In genomic region chr1:55413534-55413933, GRCm38 (mm10) we compare ENCODE assay signal across 30 mouse cellular contexts. TPM values are rescaled to one million over a fixed set of nuclear protein-coding genes. Genes with fewer than 3 reads are reported as not detected.
DNase-seq lines count a peak whose midpoint lies in the region; ATAC-seq and TF ChIP-seq lines count a peak whose summit lies in the region.
"Had no signal": no experiment of that assay in that cellular context is flagged by ENCODE, and none has a peak within 500 bp of the region (broad histone marks: within the 10 kb centered on the region; RNA-seq: fewer than 3 reads in every experiment).

No protein-coding gene starts in this region.

- no peak overlapping the region for H3K4me2 ChIP-seq in midbrain, embryonic 11.5 days
- H3K4me2 ChIP-seq in CH12.LX (ENCODE audit: insufficient read depth, low read depth, poor library complexity, severe bottlenecking): no peak overlapping the region
- H3K4me2 ChIP-seq: embryonic facial prominence, embryonic 12.5 days; embryonic facial prominence, embryonic 15.5 days; heart, embryonic 11.5 days; hindbrain, embryonic 12.5 days; hindbrain, embryonic 15.5 days; intestine, embryonic 15.5 days had no signal

- 88% methylated on average over 1 of the region's 1 CpGs for WGBS in midbrain, embryonic 11.5 days
- 84% methylated on average over 1 of the region's 1 CpGs for WGBS in midbrain, embryonic 10.5 days

- ATAC-seq in midbrain, embryonic 11.5 days (ENCODE audit: low FRiP score): no peak
- ATAC-seq in megakaryocyte, adult 5-6 weeks (ENCODE audit: poor library complexity, severe bottlenecking): peak; percentile 54; the same call in 1 of the 2 replicates
- no peak for ATAC-seq in frontal cortex, adult (ENCODE audit: low TSS enrichment)
- ATAC-seq: forebrain, embryonic 14.5 days; forebrain, postnatal 0 days; intestine, embryonic 15.5 days had no signal

- no peaks in the 10 kb centered on the region for H3K79me2 ChIP-seq in CH12.LX (replicated peaks; ENCODE audit: control insufficient read depth, extremely low read depth, insufficient read depth, poor library complexity, severe bottlenecking)

- dilution Hi-C loops in CH12.LX (cut with MboI; ENCODE audit: extremely low pct_ligation_motif_present, extremely low pct_unique_long_range_greater_than_20kb, low sequenced_read_pairs): no loop called here

- no peak for TF ChIP-seq EP300 in CH12.LX (IDR thresholded peaks at IDR 0.05; ENCODE audit: low read length)

- no peaks in the 10 kb centered on the region for H3K4me1 ChIP-seq in midbrain, embryonic 11.5 days (ENCODE audit: control insufficient read depth, insufficient read depth, low read length)
- no peaks in the 10 kb centered on the region for H3K4me1 ChIP-seq in midbrain, embryonic 10.5 days
- peaks cover 3 to 5% of the 10 kb centered on the region in 2 experiments; a peak in 2 of 4 replicates for H3K4me1 ChIP-seq in CH12.LX (ENCODE audit: control insufficient read depth in 1 of 2, insufficient read depth in 2 of 2)
- H3K4me1 ChIP-seq: embryonic facial prominence, embryonic 12.5 days; embryonic facial prominence, embryonic 15.5 days; hindbrain, embryonic 12.5 days; intestine, embryonic 15.5 days had no signal

- TF ChIP-seq CTCF in CH12.LX (conservative IDR thresholded peaks at IDR 0.05 in 1 of 2, IDR thresholded peaks at IDR 0.05 in 1 of 2; ENCODE audit: low read depth in 2 of 2, low read length in 2 of 2): no peak

- H3K27me3 ChIP-seq in midbrain, embryonic 11.5 days (ENCODE audit: control insufficient read depth, insufficient read depth, low read length): no peaks in the 10 kb centered on the region
- H3K27me3 ChIP-seq in midbrain, embryonic 10.5 days (ENCODE audit: low read depth, poor library complexity, severe bottlenecking): peaks cover 6% of the 10 kb centered on the region
- H3K27me3 ChIP-seq in CH12.LX (replicated peaks): no peaks in the 10 kb centered on the region
- H3K27me3 ChIP-seq: embryonic facial prominence, embryonic 12.5 days; embryonic facial prominence, embryonic 15.5 days; hindbrain, embryonic 12.5 days; hindbrain, embryonic 15.5 days; intestine, embryonic 15.5 days had no signal

- no peak for TF ChIP-seq POLR2A in CH12.LX (IDR thresholded peaks at IDR 0.05; ENCODE audit: low read depth, low read length)

- TF ChIP-seq RAD21 in CH12.LX (IDR thresholded peaks at IDR 0.05; ENCODE audit: low read depth, low read length): no peak

- no peak overlapping the region for H3K9ac ChIP-seq in midbrain, embryonic 11.5 days (ENCODE audit: low read length)
- no peak overlapping the region for H3K9ac ChIP-seq in CH12.LX (ENCODE audit: insufficient read depth, low read depth)
- H3K9ac ChIP-seq: embryonic facial prominence, embryonic 12.5 days; embryonic facial prominence, embryonic 15.5 days; forebrain, postnatal 0 days; hindbrain, embryonic 12.5 days; hindbrain, embryonic 15.5 days; intestine, embryonic 15.5 days had no signal

- no peak overlapping the region for H3K27ac ChIP-seq in midbrain, embryonic 11.5 days (ENCODE audit: low read depth, low read length)
- no peak overlapping the region for H3K27ac ChIP-seq in midbrain, embryonic 10.5 days (replicated peaks)
- H3K27ac ChIP-seq in CH12.LX (ENCODE audit: insufficient read depth, low read depth): no peak overlapping the region
- H3K27ac ChIP-seq: embryonic facial prominence, embryonic 12.5 days; embryonic facial prominence, embryonic 15.5 days; hindbrain, embryonic 12.5 days; hindbrain, embryonic 15.5 days; intestine, embryonic 15.5 days had no signal

- H3K36me3 ChIP-seq in midbrain, embryonic 11.5 days (ENCODE audit: control insufficient read depth, insufficient read depth, low read length): no peaks in the 10 kb centered on the region
- no peaks in the 10 kb centered on the region for H3K36me3 ChIP-seq in midbrain, embryonic 10.5 days
- H3K36me3 ChIP-seq in CH12.LX (replicated peaks in 1 of 2; ENCODE audit: control insufficient read depth in 1 of 2, insufficient read depth in 1 of 2, low read length in 1 of 2): no peaks in the 10 kb centered on the region
- H3K36me3 ChIP-seq: embryonic facial prominence, embryonic 12.5 days; embryonic facial prominence, embryonic 15.5 days; hindbrain, embryonic 12.5 days; hindbrain, embryonic 15.5 days; intestine, embryonic 15.5 days had no signal

- in situ Hi-C loops in CH12.LX (cut with MboI; ENCODE audit: low pct_ligation_motif_present, low pct_unique_long_range_greater_than_20kb, low sequenced_read_pairs): loop anchor here (25.0 kb wide), 1 partner anchor 449 kb away; no protein-coding TSS in a partner anchor

- H3K9me3 ChIP-seq in midbrain, embryonic 11.5 days (ENCODE audit: control insufficient read depth, low read length): no peaks in the 10 kb centered on the region; the same call in 1 of the 2 replicates
- no peaks in the 10 kb centered on the region for H3K9me3 ChIP-seq in midbrain, embryonic 10.5 days (replicated peaks)
- peaks cover 3% of the 10 kb centered on the region for H3K9me3 ChIP-seq in CH12.LX (replicated peaks; ENCODE audit: low read length)
- H3K9me3 ChIP-seq: embryonic facial prominence, embryonic 12.5 days; embryonic facial prominence, embryonic 15.5 days; hindbrain, embryonic 15.5 days; intestine, embryonic 15.5 days had no signal

- no peak overlapping the region for H3K4me3 ChIP-seq in midbrain, embryonic 11.5 days (ENCODE audit: low read depth, low read length)
- no peak overlapping the region for H3K4me3 ChIP-seq in midbrain, embryonic 10.5 days
- H3K4me3 ChIP-seq in CH12.LX (replicated peaks in 1 of 3; ENCODE audit: low read depth in 2 of 3, low read length in 2 of 3, poor library complexity in 1 of 3): no peak overlapping the region
- H3K4me3 ChIP-seq: embryonic facial prominence, embryonic 12.5 days; embryonic facial prominence, embryonic 15.5 days; hindbrain, embryonic 12.5 days; hindbrain, embryonic 15.5 days; intestine, embryonic 15.5 days had no signal

- peak; percentile 72 for DNase-seq in midbrain, embryonic 11.5 days (ENCODE audit: low spot score, missing footprints)
- no peak for DNase-seq in midbrain, embryonic 10.5 days (ENCODE audit: low spot score)
- no peak for DNase-seq in CH12.LX (ENCODE audit: extremely low read depth)
- no peak for DNase-seq in embryo, embryonic 10 days (ENCODE audit: low spot score)
- no peak for DNase-seq in gastrocnemius, postnatal 10 days
- DNase-seq: adrenal gland, adult 2 months; adrenal gland, postnatal 14 days; cerebellum, adult 11 months; cerebellum, adult 2 months; cerebellum, adult 9-11 months; cerebellum, postnatal 25 days; forebrain, postnatal 0 days; gastrocnemius, postnatal 36 days; heart, adult 11 months had no signal

TF ChIP-seq in CH12.LX, 34 proteins besides CTCF, POLR2A, EP300 and RAD21:
- TF ChIP-seq ETS1 (conservative IDR thresholded peaks at IDR 0.05; ENCODE audit: low read depth, low read length): peak; percentile 40
- no peak for TF ChIP-seq TBP (conservative IDR thresholded peaks at IDR 0.05; ENCODE audit: low read depth, low read length)
- peak; percentile 13; the same call in 1 of the 2 replicates for TF ChIP-seq HCFC1 (IDR thresholded peaks at IDR 0.05; ENCODE audit: low read depth, low read length)
- no peak for TF ChIP-seq CHD1 (IDR thresholded peaks at IDR 0.05; ENCODE audit: low read depth, low read length)
- TF ChIP-seq JUND (conservative IDR thresholded peaks at IDR 0.05; ENCODE audit: low read depth, low read length): peak; percentile 52; the same call in 1 of the 2 replicates
- TF ChIP-seq MAFK (IDR thresholded peaks at IDR 0.05; ENCODE audit: insufficient replicate concordance, low read length): no peak
- TF ChIP-seq KAT2A (IDR thresholded peaks at IDR 0.05; ENCODE audit: insufficient replicate concordance, low read length): no peak
- peak; percentile 68 for TF ChIP-seq JUN (IDR thresholded peaks at IDR 0.05; ENCODE audit: insufficient read depth, low read depth, low read length)

RNA-seq across cellular contexts. Expression of gene Plcl1, which starts 7.8 kb away (rescaled TPM):
- polyA plus RNA-seq in midbrain, embryonic 11.5 days (2014; fragmentation: Nextera tagmentation; extraction: Ambion mirVana): 1.7 TPM in 2 replicates
- 0.93 and 1.0 TPM in 2 replicates for polyA plus RNA-seq in midbrain, embryonic 10.5 days (2016; fragmentation: Nextera tagmentation; extraction: Ambion mirVana)
- total RNA-seq in CH12.LX (2012; rRNA removed) (under 0.01 and 0.13 TPM in 2 replicates), CH12.LX (2014; rRNA removed) (0.07 and 0.08 TPM in 2 replicates)
- 0.04 and 0.41 TPM in 2 replicates for polyA plus RNA-seq in CH12.LX (2012; ENCODE audit: insufficient read length, low read depth)
- 1.0 and 1.3 TPM in 2 replicates for total RNA-seq in megakaryocyte, adult 5-6 weeks (2015)
- 0.62 and 2.0 TPM in 2 replicates for total RNA-seq in megakaryocyte, adult 5-6 weeks (2017)
- total RNA-seq in gastrocnemius, postnatal 10 days (2021): 1 to 10 TPM; 7.4 to 7.7 TPM
- total RNA-seq: MEL had no signal

RNA-seq across cellular contexts. Expression of gene Boll, which starts 50.3 kb away (rescaled TPM):
- polyA plus RNA-seq in midbrain, embryonic 11.5 days (2014; fragmentation: Nextera tagmentation; extraction: Ambion mirVana): 0.33 TPM in 1 of 2 replicates, not detected in the other
- 0.23 and 0.84 TPM in 2 replicates for polyA plus RNA-seq in midbrain, embryonic 10.5 days (2016; fragmentation: Nextera tagmentation; extraction: Ambion mirVana)
- total RNA-seq in CH12.LX (2012; rRNA removed) (not detected in 2 replicates), CH12.LX (2014; rRNA removed) (not detected in 2 replicates)
- polyA plus RNA-seq in CH12.LX (2012; ENCODE audit: insufficient read length, low read depth): not detected in 2 replicates
- total RNA-seq in megakaryocyte, adult 5-6 weeks (2015): 0.09 TPM in 1 of 2 replicates, not detected in the other
- total RNA-seq in megakaryocyte, adult 5-6 weeks (2017): not detected in 2 replicates
- total RNA-seq in gastrocnemius, postnatal 10 days (2021): under 1 TPM in 1 of 2 experiments, not detected in 1; 0.34 TPM
- total RNA-seq: adrenal gland, adult 2 months; common myeloid progenitor, adult 5-6 weeks; forebrain, postnatal 0 days; gastrocnemius, adult 8-10 months; gastrocnemius, postnatal 36 days; heart, adult 8-10 months; heart, postnatal 25 days; MEL had no signal
- polyA plus RNA-seq: adrenal gland, adult 2 months; C2C12; cerebellum, adult 2 months; forebrain, postnatal 0 days; heart, postnatal 0 days had no signal
